Mouse (Mus musculus) cerebellum, adult 9-11 months (tissue): ENCODE results near the gene Ttf1.
"Not testable (repeated sequence)": the region's sequence is repeated elsewhere in the genome, so short reads cannot be mapped to it uniquely, and the experiment has no call there.

Experiments used
- DNase-seq: peaks from one replicate; pipeline ENCODE4 v3.0.0; 2022

Gene Ttf1

GRCm38 (mm10) chr2:29065796-29066195, 5.7 kb downstream of the Ttf1 start:
- DNase-seq, result no peak

GRCm38 (mm10) chr2:29066410-29066809, 6.3 kb downstream of the Ttf1 start:
- no peak for DNase-seq

- DNase-seq, result no peak
Measured at GRCm38 (mm10) chr2:29074676-29075075, 14.6 kb downstream of the Ttf1 start.

GRCm38 (mm10) chr2:29075331-29076070, 15.4 kb downstream of the Ttf1 start:
- DNase-seq, result no peak

GRCm38 (mm10) chr2:29076226-29076625, 16.2 kb downstream of the Ttf1 start:
- no peak for DNase-seq

GRCm38 (mm10) chr2:29081965-29082364, 21.9 kb downstream of the Ttf1 start:
- no peak for DNase-seq

GRCm38 (mm10) chr2:29086026-29086425, 26.0 kb downstream of the Ttf1 start:
- no peak for DNase-seq

- DNase-seq, result not testable (repeated sequence)
Measured at GRCm38 (mm10) chr2:29089276-29089675, 29.2 kb downstream of the Ttf1 start.

GRCm38 (mm10) chr2:29095674-29096073, 35.6 kb downstream of the Ttf1 start:
- no peak for DNase-seq

- DNase-seq, result no peak
Measured at GRCm38 (mm10) chr2:29096751-29097150, 36.7 kb downstream of the Ttf1 start.

GRCm38 (mm10) chr2:29097465-29097864, 37.4 kb downstream of the Ttf1 start:
- no peak for DNase-seq

GRCm38 (mm10) chr2:29097955-29098354, 37.9 kb downstream of the Ttf1 start:
- not testable (repeated sequence) for DNase-seq

- no peak for DNase-seq
Measured at GRCm38 (mm10) chr2:29098786-29099185, 38.7 kb downstream of the Ttf1 start.

GRCm38 (mm10) chr2:29099646-29100045, 39.6 kb downstream of the Ttf1 start:
- DNase-seq, result no peak

GRCm38 (mm10) chr2:29100822-29101534, 40.9 kb downstream of the Ttf1 start:
- no peak for DNase-seq

- not testable (repeated sequence) for DNase-seq
Measured at GRCm38 (mm10) chr2:29102416-29103377, 42.6 kb downstream of the Ttf1 start.

- no peak for DNase-seq
Measured at GRCm38 (mm10) chr2:29120969-29121368, 60.9 kb downstream of the Ttf1 start.

- DNase-seq, result peak; percentile 19
Measured at GRCm38 (mm10) chr2:29122446-29122845, 62.4 kb downstream of the Ttf1 start.

- DNase-seq, result peak; percentile 47
Measured at GRCm38 (mm10) chr2:29123907-29124569, 64.0 kb downstream of the Ttf1 start, which contains the start of gene Setx. TSS of gene Setx (plus strand) at chr2:29124181.

GRCm38 (mm10) chr2:29124571-29124935, 64.5 kb downstream of the Ttf1 start:
- no peak for DNase-seq

GRCm38 (mm10) chr2:29124936-29125701, 65.1 kb downstream of the Ttf1 start:
- peak; percentile 99 for DNase-seq
